Mouse (Mus musculus): ENCODE data around the gene Harbi1. TPM values are rescaled to one million over a fixed set of nuclear protein-coding genes. Genes with fewer than 3 reads are reported as not detected.
"Not testable (repeated sequence)": the region's sequence is repeated elsewhere in the genome, so short reads cannot be mapped to it uniquely, and the experiment has no call there.

The Harbi1 gene
- total RNA-seq, 2 experiments from 2014 or later = 7.1 TPM

GRCm38 (mm10) chr2:91711256-91711925 is 739 bp downstream of the Harbi1 start:
- DNase-seq (ENCODE audit: low spot score in 2 of 2) = peak in 1 of 2 experiments; percentile 16

- DNase-seq (ENCODE audit: low spot score in 2 of 2) = no peak
Measured at GRCm38 (mm10) chr2:91714921-91715320, 4.3 kb downstream of the Harbi1 start.

DNA sequence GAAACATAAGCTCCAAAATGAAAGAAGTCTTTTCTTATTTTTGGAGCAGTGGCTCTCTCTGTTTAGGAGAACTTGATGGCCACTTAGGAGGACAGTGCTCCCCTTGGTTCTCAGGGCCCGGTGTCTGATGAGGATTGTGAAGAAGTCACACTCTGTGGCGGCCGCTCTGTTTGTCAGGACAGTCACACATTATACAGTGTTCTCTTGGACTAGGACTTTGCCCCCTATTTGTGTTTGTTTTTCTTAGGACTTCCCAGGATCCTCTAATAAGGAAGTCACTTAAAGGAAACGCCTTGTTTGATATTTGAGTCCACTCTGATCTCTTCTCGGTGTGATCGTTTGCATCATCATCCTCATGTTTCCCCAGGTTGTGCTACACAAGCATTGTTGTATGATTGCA is 7.6 kb downstream of the Harbi1 start:
- no peak for DNase-seq (ENCODE audit: low spot score in 2 of 2)

DNA sequence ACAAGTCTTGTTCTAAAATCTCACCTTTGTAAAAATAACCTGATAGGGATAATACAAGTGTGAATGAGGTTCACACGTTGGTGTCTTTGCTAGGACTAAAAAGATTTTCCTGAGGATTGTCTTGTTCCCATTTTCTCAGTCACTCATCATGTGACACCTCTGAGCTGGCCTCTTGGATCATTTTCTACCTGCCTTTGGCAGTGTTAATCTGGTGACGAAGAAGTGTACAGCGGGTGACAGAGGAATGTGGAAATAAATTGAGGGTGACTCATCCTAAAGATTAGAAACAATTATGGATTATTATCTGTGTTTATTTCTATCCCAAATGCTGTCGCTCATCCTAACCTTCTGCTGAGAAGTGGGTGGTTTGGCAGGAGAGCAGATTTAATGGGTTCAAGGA is 12.7 kb downstream of the Harbi1 start:
- DNase-seq (ENCODE audit: low spot score in 2 of 2) = no peak

GRCm38 (mm10) chr2:91723951-91724350 is 13.3 kb downstream of the Harbi1 start:
- DNase-seq (ENCODE audit: low spot score in 2 of 2) = no peak

DNA sequence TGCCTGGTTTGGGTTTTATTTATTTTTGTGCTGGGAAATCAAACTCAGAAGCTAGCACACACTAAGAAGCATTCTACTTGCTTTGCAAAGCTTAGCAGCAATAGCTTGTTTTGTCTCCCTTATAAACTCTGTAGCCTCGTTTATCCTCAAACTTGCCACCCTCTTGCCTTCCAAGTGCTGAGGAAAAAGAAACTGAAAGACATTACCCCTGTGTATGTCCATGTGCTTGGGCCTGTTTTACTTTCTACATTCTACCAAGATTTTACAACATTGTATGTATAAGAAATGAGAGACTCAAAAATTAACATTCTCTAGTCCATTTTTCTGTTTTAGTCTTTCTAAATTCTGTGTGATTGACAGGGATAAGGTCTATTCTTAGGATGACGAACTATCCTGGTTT is 14.1 kb downstream of the Harbi1 start:
- no peak for DNase-seq (ENCODE audit: low spot score in 2 of 2)

- DNase-seq (ENCODE audit: low spot score in 2 of 2) = not testable (repeated sequence)
Measured at GRCm38 (mm10) chr2:91725476-91725875, 14.8 kb downstream of the Harbi1 start.

- DNase-seq (ENCODE audit: low spot score in 2 of 2) = no peak
Measured at GRCm38 (mm10) chr2:91727011-91727410, 16.4 kb downstream of the Harbi1 start.

GRCm38 (mm10) chr2:91729571-91729970 is 18.9 kb downstream of the Harbi1 start:
- DNase-seq (ENCODE audit: low spot score in 2 of 2) = no peak

- DNase-seq (ENCODE audit: low spot score in 2 of 2) = peak; percentile 82 to 93
Measured at GRCm38 (mm10) chr2:91729971-91730821, 19.5 kb downstream of the Harbi1 start, which contains the start of gene Ambra1. Gene Ambra1, plus strand, starts transcription at chr2:91730134.

GRCm38 (mm10) chr2:91735221-91735620 is 24.6 kb downstream of the Harbi1 start:
- no peak for DNase-seq (ENCODE audit: low spot score in 2 of 2)

DNA sequence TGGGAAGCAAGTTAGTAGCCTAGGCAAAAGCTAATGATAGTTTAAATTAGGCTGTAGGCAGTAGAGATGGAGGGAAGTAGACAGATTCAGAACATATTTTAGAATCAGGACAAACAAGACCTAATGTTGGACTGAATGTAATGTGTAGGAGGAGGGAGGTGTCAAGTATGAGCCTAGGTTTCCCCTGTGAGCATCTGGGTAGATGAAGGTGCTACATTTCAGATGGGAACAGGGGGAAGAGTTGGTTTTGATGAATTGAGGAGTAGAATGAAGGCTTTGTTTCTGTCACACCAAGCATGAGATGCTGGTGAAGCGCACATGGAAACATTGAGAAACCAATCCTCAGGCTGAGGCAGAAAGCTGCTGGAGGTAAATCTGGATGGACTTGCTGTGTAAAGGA is 28.9 kb downstream of the Harbi1 start:
- DNase-seq (ENCODE audit: low spot score in 2 of 2) = no peak

DNA sequence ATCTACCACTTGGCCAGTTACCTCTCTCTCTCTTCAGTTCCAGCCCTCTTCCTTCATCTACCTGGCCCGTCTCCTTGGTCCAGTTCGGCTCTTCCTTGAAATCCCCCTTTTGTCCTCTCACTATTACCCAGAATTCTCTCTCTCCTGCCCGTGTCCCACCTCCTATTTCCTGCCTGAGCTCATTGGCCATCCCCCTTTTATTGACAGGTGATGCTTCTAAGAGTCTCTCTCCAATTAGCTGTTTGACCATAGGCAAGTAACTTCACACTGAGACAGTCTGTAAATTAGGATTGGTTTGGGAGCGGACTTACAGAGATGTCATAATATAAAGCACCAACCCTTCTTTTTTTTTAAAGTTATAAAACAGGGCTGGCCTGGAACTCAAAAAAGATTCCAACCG is 34.0 kb downstream of the Harbi1 start:
- no peak for DNase-seq (ENCODE audit: low spot score in 2 of 2)

GRCm38 (mm10) chr2:91749811-91750261 is 39.2 kb downstream of the Harbi1 start:
- peak in 1 of 2 experiments; percentile 29 for DNase-seq (ENCODE audit: low spot score in 2 of 2)

Other genes with a start within 250 kb of the Harbi1 start
- 100 to 1,000 TPM; 110 to 118 TPM for gene Ckap5, start 184.1 kb upstream of the Harbi1 start, total RNA-seq (2021)
- not detected for gene F2, start 74.4 kb upstream of the Harbi1 start, total RNA-seq (2021)
- 1 to 10 TPM; 7.2 to 9.4 TPM for gene Zfp408, start 61.1 kb upstream of the Harbi1 start, total RNA-seq (2021)
- 10 to 100 TPM; 62.1 to 65.6 TPM for gene Arhgap1, start 61.0 kb upstream of the Harbi1 start, total RNA-seq (2021)
- 10 to 100 TPM; 78.0 to 79.6 TPM for gene Atg13, start 276 bp upstream of the Harbi1 start, total RNA-seq (2021)
- gene Ambra1, start 19.3 kb downstream of the Harbi1 start, total RNA-seq (2021) = 10 to 100 TPM; 51.1 to 52.3 TPM
- 10 to 100 TPM; 32.0 to 32.6 TPM for gene Chrm4, start 216.4 kb downstream of the Harbi1 start, total RNA-seq (2021)
- gene Mdk, start 221.4 kb downstream of the Harbi1 start, total RNA-seq (2021) = 10 to 100 TPM; 23.9 to 25.5 TPM
- gene Gm9821, start 234.9 kb downstream of the Harbi1 start, total RNA-seq (2021) = not detected